Mouse (Mus musculus) liver, embryonic 14.5 days (tissue): ENCODE results near the gene Faap24. TPM values are rescaled to one million over a fixed set of nuclear protein-coding genes. Genes with fewer than 3 reads are reported as not detected.

Experiments
- ATAC-seq: fragments of 200-750 bp; cut with Nextera tagmentation; 2 replicates; pipeline ENCODE4 v1.8.0; 2017; ENCODE audit warnings: moderate number of reproducible peaks, mild to moderate bottlenecking, moderate library complexity; ENCODE audit not compliant: insufficient read depth
- DNase-seq, 3 experiments: peaks; one replicate each; pipeline ENCODE4 v3.0.0-alpha.2; 2012 to 2013; ENCODE audit warnings: low read depth in 3 of 3, low spot score in 3 of 3
- H3K27ac ChIP-seq: fragments of 300-500 bp; sonication (generic); 2 replicates; pipeline ENCODE4 v1.5.1; 2014; ENCODE audit warnings: moderate library complexity, mild to moderate bottlenecking, control low read depth, inconsistent platforms
- H3K27me3 ChIP-seq: fragments of 300-500 bp; sonication (generic); 2 replicates; pipeline ENCODE4 v1.6.1; 2014; ENCODE audit warnings: mild to moderate bottlenecking, low read length, moderate library complexity; ENCODE audit not compliant: control insufficient read depth, insufficient read depth
- H3K36me3 ChIP-seq: fragments of 300-500 bp; sonication (generic); replicated peaks from 2 replicates; pipeline ENCODE4 v1.6.1; 2014; ENCODE audit warnings: low read depth; ENCODE audit not compliant: control insufficient read depth, insufficient read depth
- H3K4me1 ChIP-seq, 2 experiments: fragments of 200-500 bp in 1 of 2; fragments of 300-500 bp in 1 of 2; sonication (generic) in 1 of 2; replicated peaks; 2 replicates each; pipeline ENCODE4 v1.6.1; 2012 to 2014; ENCODE audit warnings: antibody characterized with exemption in 1 of 2, inconsistent platforms in 1 of 2, low read length in 1 of 2; ENCODE audit not compliant: control insufficient read depth in 2 of 2, insufficient read depth in 2 of 2
- H3K4me2 ChIP-seq: fragments of 300-500 bp; sonication (generic); 2 replicates; pipeline ENCODE4 v1.6.1; 2014; ENCODE audit warnings: low read depth, mild to moderate bottlenecking, control low read depth, moderate library complexity
- H3K4me3 ChIP-seq, 2 experiments: fragments of 200-500 bp in 1 of 2; fragments of 300-500 bp in 1 of 2; sonication (generic) in 1 of 2; 2 replicates each; pipeline ENCODE4 v1.5.1; 2012 to 2014; ENCODE audit warnings: low read depth in 2 of 2, low read length in 2 of 2, mild to moderate bottlenecking in 2 of 2, control low read depth in 1 of 2, inconsistent platforms in 1 of 2, moderate library complexity in 1 of 2; ENCODE audit not compliant: insufficient read depth in 1 of 2
- H3K9ac ChIP-seq: fragments of 300-500 bp; sonication (generic); replicated peaks from 2 replicates; pipeline ENCODE4 v1.6.1; 2014; ENCODE audit warnings: mild to moderate bottlenecking, control low read depth, moderate library complexity
- H3K9me3 ChIP-seq: fragments of 300-500 bp; sonication (generic); 2 replicates; pipeline ENCODE4 v1.6.1; 2016; ENCODE audit warnings: low read length, mixed read lengths; ENCODE audit not compliant: control insufficient read depth
- CTCF ChIP-seq: IDR thresholded peaks from 2 replicates; pipeline ENCODE4 v1.5.1; 2016; ENCODE audit warnings: antibody characterized with exemption, low read depth, control low read depth
- EP300 ChIP-seq: IDR thresholded peaks from 2 replicates; pipeline ENCODE4 v1.6.1; 2016; ENCODE audit warnings: antibody characterized with exemption, low read depth
- WGBS: fragments of 180-500 bp; shearing (Covaris S2); extraction: QIAGEN DNeasy Blood & Tissue Kit; methylation state at CpG from one replicate; pipeline ENCODE4 v1.1.7; 2014; ENCODE audit not compliant: insufficient replicate concordance; 5-methylcytosine and 5-hydroxymethylcytosine counted together
- polyA plus RNA-seq, 2 experiments: library from polyadenylated mRNA; depleted of rRNA in 1 of 2; stranded (reverse) in 1 of 2; unstranded in 1 of 2; fragments of >200 nt; fragmentation: Nextera tagmentation in 1 of 2; extraction: Ambion mirVana in 1 of 2; gene quantifications; 2 replicates each; pipeline versions ENCODE4 v1.2.1 to v1.2.3; 2012 to 2014

The Faap24 gene
- polyA plus RNA-seq, 2 experiments, result 8.1 to 19.1 TPM

GRCm38 (mm10) chr7:35379492-35380119 is 17.0 kb downstream of the Faap24 start:
- ATAC-seq (no peak), DNase-seq (no peak)
- no peaks in the 10 kb centered on the region for H3K4me1 ChIP-seq
- H3K36me3 ChIP-seq, result no peaks in the 10 kb centered on the region
- no peaks in the 10 kb centered on the region for H3K9me3 ChIP-seq
- WGBS, result 29% methylated on average over 16 of the region's 16 CpGs
- no peak overlapping the region for H3K4me3 ChIP-seq
- H3K27ac ChIP-seq, result no peak overlapping the region
- no peak for TF ChIP-seq CTCF
- TF ChIP-seq EP300, result no peak
- H3K4me2 ChIP-seq, result no peak overlapping the region
- H3K9ac ChIP-seq, result no peak overlapping the region
- H3K27me3 ChIP-seq, result no peaks in the 10 kb centered on the region

- 80% methylated on average over 9 of the region's 9 CpGs for WGBS
- no peak for TF ChIP-seq CTCF
- no peak for TF ChIP-seq EP300
- H3K9me3 ChIP-seq, result no peaks in the 10 kb centered on the region
Measured at GRCm38 (mm10) chr7:35376623-35377022, 20.0 kb downstream of the Faap24 start.

GRCm38 (mm10) chr7:35374265-35374664 is 22.4 kb downstream of the Faap24 start:
- no peak overlapping the region for H3K4me2 ChIP-seq
- TF ChIP-seq CTCF, result no peak
- TF ChIP-seq EP300, result no peak

More at GRCm38 (mm10) chr7:35376623-35377022, 20.0 kb downstream of the Faap24 start:
- Histone ChIP-seq H3K4me3 (no peak overlapping the region), H3K4me1 (peaks cover 0 to 2% of the 10 kb centered on the region in 2 experiments; a peak in 1 of 4 replicates), H3K27ac (no peak overlapping the region), H3K27me3 (no peaks in the 10 kb centered on the region), H3K4me2 (no peak overlapping the region), H3K36me3 (no peaks in the 10 kb centered on the region), H3K9ac (no peak overlapping the region)
- DNase-seq, result no peak
- no peak for ATAC-seq

GRCm38 (mm10) chr7:35373146-35373989 is 23.3 kb downstream of the Faap24 start:
- peaks cover 0 to 2% of the 10 kb centered on the region in 2 experiments; a peak in 1 of 4 replicates for H3K4me1 ChIP-seq
- H3K27me3 ChIP-seq, result no peaks in the 10 kb centered on the region
- H3K36me3 ChIP-seq, result no peaks in the 10 kb centered on the region
- peak; percentile 37; the same call in 1 of the 2 replicates for ATAC-seq
- H3K27ac ChIP-seq, result no peak overlapping the region
- H3K4me2 ChIP-seq, result no peak overlapping the region
- no peak overlapping the region for H3K9ac ChIP-seq
- H3K9me3 ChIP-seq, result no peaks in the 10 kb centered on the region
- 60% methylated on average over 16 of the region's 16 CpGs for WGBS
- no peak for TF ChIP-seq EP300
- no peak for TF ChIP-seq CTCF
- H3K4me3 ChIP-seq, result no peak overlapping the region
- DNase-seq, result no peak

More at GRCm38 (mm10) chr7:35374265-35374664, 22.4 kb downstream of the Faap24 start:
- H3K4me3 ChIP-seq, result no peak overlapping the region
- DNase-seq, result no peak
- no peaks in the 10 kb centered on the region for H3K9me3 ChIP-seq
- no peaks in the 10 kb centered on the region for H3K36me3 ChIP-seq
- H3K27me3 ChIP-seq, result no peaks in the 10 kb centered on the region
- WGBS, result 65% methylated on average over 7 of the region's 7 CpGs
- ATAC-seq, result no peak
- H3K9ac ChIP-seq, result no peak overlapping the region
- H3K4me1 ChIP-seq, result peaks cover 0 to 2% of the 10 kb centered on the region in 2 experiments; a peak in 1 of 4 replicates
- H3K27ac ChIP-seq, result no peak overlapping the region

- Histone ChIP-seq H3K27me3 (no peaks in the 10 kb centered on the region), H3K36me3 (no peaks in the 10 kb centered on the region), H3K27ac (no peak overlapping the region), H3K4me2 (no peak overlapping the region), H3K9ac (no peak overlapping the region), H3K9me3 (no peaks in the 10 kb centered on the region), H3K4me3 (no peak overlapping the region), H3K4me1 (peaks cover 0 to 2% of the 10 kb centered on the region in 2 experiments; a peak in 1 of 4 replicates)
- WGBS, result 67% methylated on average over 14 of the region's 14 CpGs
- TF ChIP-seq CTCF (no peak), EP300 (no peak)
- DNase-seq, result no peak
- no peak for ATAC-seq
Measured at GRCm38 (mm10) chr7:35372483-35373017, 24.1 kb downstream of the Faap24 start.
